Mouse (Mus musculus): ENCODE data around the gene Tmem127.
A peak's percentile ranks its signal among the peaks of the same experiment; 100 is the strongest.
"Not testable (repeated sequence)": the region's sequence is repeated elsewhere in the genome, so short reads cannot be mapped to it uniquely, and the experiment has no call there.

The Tmem127 gene

GRCm38 (mm10) chr2:127262480-127262879 lies 14.8 kb downstream of the Tmem127 start:
- no peak for DNase-seq (ENCODE audit: extremely low spot score, low read depth, low spot score)

DNA sequence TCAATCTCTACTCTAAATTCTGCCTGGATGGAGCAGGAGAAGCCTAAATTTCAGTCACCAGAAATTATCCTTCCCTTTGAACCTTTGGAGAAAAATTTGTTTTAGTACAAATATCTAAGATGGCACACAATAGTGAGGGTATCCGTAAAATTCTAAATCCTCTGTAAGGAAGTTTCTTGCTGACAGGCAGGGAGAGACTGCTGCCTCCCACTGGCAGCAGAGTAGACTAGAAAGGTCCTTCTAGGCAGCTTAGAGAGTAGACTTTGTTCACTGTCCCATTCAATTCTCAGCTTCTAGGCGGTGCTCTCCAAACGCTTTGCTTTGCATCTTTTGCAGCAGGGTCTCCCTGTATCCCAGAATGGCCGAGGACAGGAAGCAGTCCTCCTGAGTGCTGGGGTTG lies 20.1 kb downstream of the Tmem127 start:
- DNase-seq (ENCODE audit: extremely low spot score, low read depth, low spot score) = no peak

GRCm38 (mm10) chr2:127269491-127270299 lies 22.0 kb downstream of the Tmem127 start, which contains the start of gene Stard7:
TSS of gene Stard7 (plus strand) at chr2:127270218.
- DNase-seq (ENCODE audit: extremely low spot score, low read depth, low spot score) = peak; percentile 85

- DNase-seq (ENCODE audit: extremely low spot score, low read depth, low spot score) = peak; percentile 35
Observed at GRCm38 (mm10) chr2:127270300-127271041, 22.8 kb downstream of the Tmem127 start.

- DNase-seq (ENCODE audit: extremely low spot score, low read depth, low spot score) = no peak
Observed at GRCm38 (mm10) chr2:127271042-127271515, 23.4 kb downstream of the Tmem127 start.

DNA sequence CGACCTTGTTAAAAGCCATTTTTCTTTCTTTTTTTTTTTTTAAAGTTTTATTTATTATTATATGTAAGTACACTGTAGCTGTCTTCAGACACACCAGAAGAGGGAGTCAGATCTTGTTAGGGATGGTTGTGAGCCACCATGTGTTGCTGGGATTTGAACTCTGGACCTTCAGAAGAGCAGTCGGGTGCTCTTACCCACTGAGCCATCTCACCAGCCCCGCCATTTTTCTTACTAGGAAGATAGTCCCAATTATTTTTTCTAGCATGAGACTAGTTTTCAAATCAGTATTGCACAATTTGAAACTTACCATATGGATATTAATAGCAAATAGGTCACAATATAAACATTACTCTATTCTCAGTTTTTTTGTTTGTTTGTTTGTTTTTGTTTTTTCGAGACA lies 24.3 kb downstream of the Tmem127 start:
- not testable (repeated sequence) for DNase-seq (ENCODE audit: extremely low spot score, low read depth, low spot score)

DNA sequence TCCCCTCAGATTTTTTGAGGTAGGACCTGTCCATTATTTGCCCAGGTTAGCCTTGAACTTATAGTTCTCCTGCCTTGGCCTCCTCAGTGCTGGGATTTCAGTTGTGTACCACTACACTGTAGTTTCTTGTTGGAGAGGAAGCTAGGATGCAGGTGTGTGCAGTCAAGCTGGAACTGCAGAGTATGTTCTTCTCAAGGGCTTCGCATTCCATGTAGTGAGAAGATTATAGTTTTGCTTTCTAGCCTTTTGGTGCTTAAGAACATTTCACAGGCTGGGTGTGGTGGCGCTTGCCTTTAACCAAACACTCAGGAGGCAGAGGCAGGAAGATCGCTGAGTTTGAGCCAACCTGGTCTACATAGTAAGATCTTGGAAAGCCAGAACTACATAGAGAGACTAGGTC lies 25.1 kb downstream of the Tmem127 start:
- DNase-seq (ENCODE audit: extremely low spot score, low read depth, low spot score) = no peak

- DNase-seq (ENCODE audit: extremely low spot score, low read depth, low spot score) = no peak
Observed at GRCm38 (mm10) chr2:127274590-127274989, 26.9 kb downstream of the Tmem127 start.

DNA sequence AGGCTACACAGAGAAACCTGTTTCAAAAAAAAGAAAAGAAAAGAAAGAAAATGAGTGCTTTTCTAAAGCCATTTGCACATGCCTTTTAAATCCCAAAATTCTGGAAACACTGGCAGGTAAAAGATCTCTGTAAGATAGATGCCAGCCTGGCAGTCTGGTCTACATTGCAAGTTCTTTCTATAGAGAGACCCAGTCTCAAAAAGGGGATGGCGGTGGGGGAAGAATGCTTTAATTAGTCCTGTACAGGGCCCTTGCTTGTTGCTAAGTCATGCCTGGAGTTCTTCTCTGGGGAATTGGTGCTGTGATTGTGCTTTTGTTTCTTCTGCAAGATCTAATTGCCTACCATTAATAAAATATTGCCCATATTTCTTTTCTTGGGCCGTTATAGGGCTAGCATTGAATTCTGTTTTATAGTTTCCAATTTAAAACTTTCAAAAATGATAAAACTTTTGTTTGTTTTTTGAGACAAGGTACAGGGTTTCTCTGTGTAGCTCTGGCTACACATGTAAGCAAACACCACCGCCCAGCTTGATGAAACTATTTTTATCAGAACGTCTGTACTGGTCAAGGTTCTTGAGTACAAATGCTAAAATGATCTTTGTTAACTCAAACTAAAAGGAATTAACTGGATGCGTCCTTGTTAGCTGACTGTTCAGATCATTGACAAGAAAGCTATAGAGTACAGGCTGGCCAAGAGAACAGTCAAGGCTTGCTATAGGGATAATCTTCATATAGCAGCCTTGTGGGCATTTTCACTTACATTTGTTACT lies 28.0 kb downstream of the Tmem127 start:
- no peak for DNase-seq (ENCODE audit: extremely low spot score, low read depth, low spot score)

DNA sequence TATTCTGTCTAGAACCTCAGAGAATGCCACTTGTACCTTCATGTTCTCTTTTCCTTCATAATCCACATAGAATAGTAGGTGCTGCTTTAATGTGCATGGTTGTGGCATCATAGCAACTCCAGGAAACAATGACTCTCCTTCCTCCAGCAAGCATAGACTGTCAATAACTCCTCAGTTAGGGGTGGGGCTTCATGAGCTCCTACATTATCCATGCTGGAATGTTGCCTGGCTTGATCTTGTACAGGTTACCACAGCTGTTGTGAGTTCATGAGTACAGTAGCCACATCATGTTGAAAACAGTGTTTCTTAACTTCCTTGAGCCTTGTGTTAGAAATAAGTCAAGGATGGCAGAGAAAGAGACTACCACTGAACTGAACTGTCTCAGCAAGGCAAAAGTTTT lies 30.5 kb downstream of the Tmem127 start:
- DNase-seq (ENCODE audit: extremely low spot score, low read depth, low spot score) = no peak

DNA sequence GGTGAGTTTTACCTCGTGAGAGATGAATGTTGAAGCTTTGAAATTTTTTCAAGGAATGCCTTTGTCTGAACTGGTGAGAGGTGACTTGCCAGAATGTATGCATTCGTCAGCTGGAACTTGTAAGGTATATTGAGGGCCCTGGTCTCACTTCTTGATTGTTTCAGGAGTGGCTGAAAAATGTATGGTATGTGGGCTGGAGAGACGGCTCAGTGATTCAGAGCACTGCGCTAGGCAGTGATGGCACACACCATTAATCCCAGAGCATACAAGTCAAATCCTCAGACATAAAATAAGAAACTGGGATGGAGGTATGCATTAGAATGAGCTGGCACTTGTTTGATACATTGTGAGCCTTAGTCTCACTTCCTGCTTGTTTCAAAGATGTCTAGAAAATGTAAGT lies 44.5 kb downstream of the Tmem127 start:
- no peak for DNase-seq (ENCODE audit: extremely low spot score, low read depth, low spot score)

- no peak for DNase-seq (ENCODE audit: extremely low spot score, low read depth, low spot score)
Observed at GRCm38 (mm10) chr2:127297001-127297805, 49.5 kb downstream of the Tmem127 start.

GRCm38 (mm10) chr2:127298056-127298455 lies 50.3 kb downstream of the Tmem127 start:
- DNase-seq (ENCODE audit: extremely low spot score, low read depth, low spot score) = no peak

DNA sequence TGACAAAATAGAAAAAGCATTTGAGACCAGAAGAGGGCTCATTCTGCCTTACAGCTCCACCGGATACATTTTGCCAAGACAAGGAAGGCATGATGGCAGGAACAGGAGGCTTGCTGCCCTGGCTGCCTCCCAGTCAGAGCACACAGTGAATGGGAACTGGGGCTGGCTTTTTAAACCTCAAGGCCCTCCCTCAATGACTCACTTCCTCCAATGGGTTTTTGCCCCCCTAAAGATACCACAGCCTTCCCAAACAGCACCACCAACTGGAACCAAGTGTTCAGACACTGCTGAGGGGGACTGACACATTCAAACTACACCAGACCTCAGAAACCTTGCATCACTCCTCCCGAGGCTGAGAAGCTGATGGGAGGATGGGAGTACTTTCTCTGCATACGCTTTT lies 53.0 kb downstream of the Tmem127 start:
- DNase-seq (ENCODE audit: extremely low spot score, low read depth, low spot score) = no peak

GRCm38 (mm10) chr2:127301883-127302282 lies 54.2 kb downstream of the Tmem127 start:
- no peak for DNase-seq (ENCODE audit: extremely low spot score, low read depth, low spot score)

DNA sequence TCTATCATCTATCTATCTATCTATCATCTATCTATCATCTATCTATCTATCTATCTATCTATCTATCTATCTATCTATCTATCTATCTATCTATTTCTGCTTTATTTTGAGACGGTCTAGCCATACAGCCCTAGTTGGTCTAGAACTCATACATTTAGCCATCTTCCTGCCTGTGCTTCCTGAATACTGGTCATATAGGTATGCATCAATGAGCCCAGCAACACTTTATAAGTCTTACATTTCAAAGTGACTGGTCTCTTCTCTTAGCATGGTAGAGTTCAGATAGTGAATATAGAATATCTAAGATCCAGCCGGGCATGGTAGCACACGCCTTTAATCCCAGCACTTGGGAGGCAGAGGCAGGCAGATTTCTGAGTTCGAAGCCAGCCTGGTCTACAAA lies 56.5 kb downstream of the Tmem127 start:
- DNase-seq (ENCODE audit: extremely low spot score, low read depth, low spot score) = not testable (repeated sequence)

- DNase-seq (ENCODE audit: extremely low spot score, low read depth, low spot score) = no peak
Observed at GRCm38 (mm10) chr2:127304609-127305210, 57.0 kb downstream of the Tmem127 start.

DNA sequence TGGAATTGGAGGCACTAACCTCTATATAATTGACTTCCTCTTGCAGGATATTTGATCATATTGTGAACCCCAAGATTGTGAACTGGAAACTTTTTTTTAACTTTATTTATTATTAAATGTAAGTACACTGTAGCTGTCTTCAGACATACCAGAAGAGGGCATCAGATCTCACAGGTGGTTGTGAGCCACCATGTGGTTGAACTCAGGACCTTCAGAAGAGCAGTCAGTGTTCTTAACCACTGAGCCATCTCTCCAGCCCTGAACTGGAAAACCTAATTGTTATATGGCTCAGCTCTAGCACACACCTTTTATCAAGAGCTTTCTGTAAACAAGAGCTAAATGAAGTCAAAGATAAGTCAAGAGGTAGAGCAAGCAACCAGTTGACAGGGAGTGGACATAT lies 58.4 kb downstream of the Tmem127 start:
- DNase-seq (ENCODE audit: extremely low spot score, low read depth, low spot score) = no peak

GRCm38 (mm10) chr2:127307179-127307578 lies 59.5 kb downstream of the Tmem127 start:
- DNase-seq (ENCODE audit: extremely low spot score, low read depth, low spot score) = no peak

GRCm38 (mm10) chr2:127308660-127309059 lies 61.0 kb downstream of the Tmem127 start:
- DNase-seq (ENCODE audit: extremely low spot score, low read depth, low spot score) = no peak
